Mouse (Mus musculus): Measurements from ENCODE around the gene Gpr39. TPM values are rescaled to one million over a fixed set of nuclear protein-coding genes. Genes with fewer than 3 reads are reported as not detected.
"Not testable (repeated sequence)": the region's sequence is repeated elsewhere in the genome, so short reads cannot be mapped to it uniquely, and the experiment has no call there.

Gene Gpr39
- polyA plus RNA-seq (2016; fragmentation: Nextera tagmentation; extraction: Ambion mirVana), result 0.09 TPM in 1 of 2 replicates, not detected in the other

GRCm38 (mm10) chr1:125676790-125677273, at the start of gene Gpr39:
TSS of gene Gpr39 (plus strand) at chr1:125676995.
- no peak within 1 kb of the TSS for H3K9ac ChIP-seq
- ATAC-seq (ENCODE audit: low FRiP score), result no peak
- no peaks in the 10 kb centered on the region for H3K36me3 ChIP-seq
- H3K27ac ChIP-seq, result no peak within 1 kb of the TSS
- no peaks in the 10 kb centered on the region for H3K4me1 ChIP-seq
- H3K4me3 ChIP-seq, result no peak within 1 kb of the TSS
- H3K27me3 ChIP-seq, result no peaks in the 10 kb centered on the region
- no peaks in the 10 kb centered on the region for H3K9me3 ChIP-seq (replicated peaks)
- WGBS, result 45% methylated on average over 15 of the region's 15 CpGs
- H3K4me2 ChIP-seq (replicated peaks), result no peak within 1 kb of the TSS

- H3K36me3 ChIP-seq, result no peaks in the 10 kb centered on the region
- no peak for ATAC-seq (ENCODE audit: low FRiP score)
These were observed 37.1 kb upstream of the Gpr39 start for GRCm38 (mm10) chr1:125639501-125640253.

GRCm38 (mm10) chr1:125643643-125644042, 33.2 kb upstream of the Gpr39 start:
- Histone ChIP-seq H3K9me3 (replicated peaks) (no peaks in the 10 kb centered on the region), H3K27me3 (no peaks in the 10 kb centered on the region), H3K4me3 (no peak overlapping the region), H3K9ac (no peak overlapping the region), H3K36me3 (no peaks in the 10 kb centered on the region), H3K27ac (no peak overlapping the region), H3K4me1 (no peaks in the 10 kb centered on the region), H3K4me2 (replicated peaks) (no peak overlapping the region)
- no peak for ATAC-seq (ENCODE audit: low FRiP score)
- 47% methylated on average over 1 of the region's 1 CpGs for WGBS

More at GRCm38 (mm10) chr1:125639501-125640253, 37.1 kb upstream of the Gpr39 start:
- no peaks in the 10 kb centered on the region for H3K9me3 ChIP-seq (replicated peaks)
- H3K9ac ChIP-seq, result no peak overlapping the region
- no peak overlapping the region for H3K27ac ChIP-seq
- H3K27me3 ChIP-seq, result no peaks in the 10 kb centered on the region
- 53% methylated on average over 8 of the region's 8 CpGs for WGBS
- no peak overlapping the region for H3K4me3 ChIP-seq
- no peak overlapping the region for H3K4me2 ChIP-seq (replicated peaks)
- H3K4me1 ChIP-seq, result no peaks in the 10 kb centered on the region

GRCm38 (mm10) chr1:125646816-125647215, 30.0 kb upstream of the Gpr39 start:
- not testable (repeated sequence) for H3K9me3 ChIP-seq (replicated peaks); H3K4me1 ChIP-seq; H3K27me3 ChIP-seq; H3K4me2 ChIP-seq (replicated peaks); ATAC-seq (ENCODE audit: low FRiP score); H3K9ac ChIP-seq; H3K4me3 ChIP-seq; H3K27ac ChIP-seq; H3K36me3 ChIP-seq
- 89% methylated on average over 2 of the region's 2 CpGs for WGBS

- 92% methylated on average over 4 of the region's 4 CpGs for WGBS
- H3K27me3 ChIP-seq, result no peaks in the 10 kb centered on the region
- H3K27ac ChIP-seq, result no peak overlapping the region
- H3K36me3 ChIP-seq, result no peaks in the 10 kb centered on the region
- H3K9me3 ChIP-seq (replicated peaks), result no peaks in the 10 kb centered on the region
- H3K4me1 ChIP-seq, result no peaks in the 10 kb centered on the region
- no peak for ATAC-seq (ENCODE audit: low FRiP score)
- H3K4me2 ChIP-seq (replicated peaks), result no peak overlapping the region
- no peak overlapping the region for H3K4me3 ChIP-seq
- H3K9ac ChIP-seq, result no peak overlapping the region
These were observed 28.8 kb upstream of the Gpr39 start for GRCm38 (mm10) chr1:125648011-125648410.

GRCm38 (mm10) chr1:125649056-125649455, 27.7 kb upstream of the Gpr39 start:
- no peak for ATAC-seq (ENCODE audit: low FRiP score)
- no peaks in the 10 kb centered on the region for H3K36me3 ChIP-seq
- no peaks in the 10 kb centered on the region for H3K27me3 ChIP-seq
- H3K4me3 ChIP-seq, result no peak overlapping the region
- no peak overlapping the region for H3K9ac ChIP-seq
- no peaks in the 10 kb centered on the region for H3K4me1 ChIP-seq
- H3K4me2 ChIP-seq (replicated peaks), result no peak overlapping the region
- 93% methylated on average over 3 of the region's 3 CpGs for WGBS
- H3K27ac ChIP-seq, result no peak overlapping the region
- no peaks in the 10 kb centered on the region for H3K9me3 ChIP-seq (replicated peaks)

- Histone ChIP-seq H3K36me3 (no peaks in the 10 kb centered on the region), H3K27me3 (no peaks in the 10 kb centered on the region), H3K9me3 (replicated peaks) (no peaks in the 10 kb centered on the region), H3K4me2 (replicated peaks) (no peak overlapping the region), H3K27ac (no peak overlapping the region), H3K4me1 (no peaks in the 10 kb centered on the region), H3K4me3 (no peak overlapping the region), H3K9ac (no peak overlapping the region)
- 74% methylated on average over 1 of the region's 1 CpGs for WGBS
- ATAC-seq (ENCODE audit: low FRiP score), result no peak
These were observed 23.8 kb upstream of the Gpr39 start for GRCm38 (mm10) chr1:125652836-125653594.

- Histone ChIP-seq H3K4me3 (no peak overlapping the region), H3K9me3 (replicated peaks) (no peaks in the 10 kb centered on the region), H3K27ac (no peak overlapping the region), H3K27me3 (no peaks in the 10 kb centered on the region), H3K4me2 (replicated peaks) (no peak overlapping the region), H3K36me3 (no peaks in the 10 kb centered on the region), H3K9ac (no peak overlapping the region), H3K4me1 (no peaks in the 10 kb centered on the region)
- no peak for ATAC-seq (ENCODE audit: low FRiP score)
- 91% methylated on average over 5 of the region's 5 CpGs for WGBS
These were observed 19.4 kb upstream of the Gpr39 start for GRCm38 (mm10) chr1:125657416-125657815.

GRCm38 (mm10) chr1:125660151-125660550, 16.6 kb upstream of the Gpr39 start:
- no peaks in the 10 kb centered on the region for H3K27me3 ChIP-seq
- no peaks in the 10 kb centered on the region for H3K4me1 ChIP-seq
- no peak overlapping the region for H3K9ac ChIP-seq
- H3K4me3 ChIP-seq, result no peak overlapping the region
- no peak for ATAC-seq (ENCODE audit: low FRiP score)
- H3K9me3 ChIP-seq (replicated peaks), result no peaks in the 10 kb centered on the region
- WGBS, result 88% methylated on average over 4 of the region's 4 CpGs
- no peaks in the 10 kb centered on the region for H3K36me3 ChIP-seq
- no peak overlapping the region for H3K27ac ChIP-seq
- no peak overlapping the region for H3K4me2 ChIP-seq (replicated peaks)

GRCm38 (mm10) chr1:125660901-125661300, 15.9 kb upstream of the Gpr39 start:
- Histone ChIP-seq H3K9me3 (replicated peaks) (no peaks in the 10 kb centered on the region), H3K4me1 (no peaks in the 10 kb centered on the region), H3K27me3 (no peaks in the 10 kb centered on the region), H3K27ac (no peak overlapping the region), H3K4me3 (no peak overlapping the region), H3K4me2 (replicated peaks) (no peak overlapping the region), H3K36me3 (no peaks in the 10 kb centered on the region), H3K9ac (no peak overlapping the region)
- 90% methylated on average over 4 of the region's 4 CpGs for WGBS
- ATAC-seq (ENCODE audit: low FRiP score), result no peak

- 89% methylated on average over 2 of the region's 2 CpGs for WGBS
- Histone ChIP-seq H3K4me3 (no peak overlapping the region), H3K9me3 (replicated peaks) (no peaks in the 10 kb centered on the region), H3K36me3 (no peaks in the 10 kb centered on the region), H3K4me1 (no peaks in the 10 kb centered on the region), H3K27ac (no peak overlapping the region), H3K4me2 (replicated peaks) (no peak overlapping the region), H3K9ac (no peak overlapping the region), H3K27me3 (no peaks in the 10 kb centered on the region)
- ATAC-seq (ENCODE audit: low FRiP score), result no peak
These were observed 14.7 kb upstream of the Gpr39 start for GRCm38 (mm10) chr1:125662058-125662457.

GRCm38 (mm10) chr1:125662660-125663059, 14.1 kb upstream of the Gpr39 start:
- no peaks in the 10 kb centered on the region for H3K4me1 ChIP-seq
- no peak overlapping the region for H3K4me3 ChIP-seq
- no peak overlapping the region for H3K9ac ChIP-seq
- no peak overlapping the region for H3K27ac ChIP-seq
- 83% methylated on average over 5 of the region's 5 CpGs for WGBS
- H3K4me2 ChIP-seq (replicated peaks), result no peak overlapping the region
- H3K36me3 ChIP-seq, result no peaks in the 10 kb centered on the region
- H3K27me3 ChIP-seq, result no peaks in the 10 kb centered on the region
- no peak for ATAC-seq (ENCODE audit: low FRiP score)
- H3K9me3 ChIP-seq (replicated peaks), result no peaks in the 10 kb centered on the region
